Mouse (Mus musculus): ENCODE data around the gene Fa2h. TPM values are rescaled to one million over a fixed set of nuclear protein-coding genes. Genes with fewer than 3 reads are reported as not detected.

Gene Fa2h
- 7.2 and 8.2 TPM in 2 replicates for polyA plus RNA-seq (2015; fragmentation: Nextera tagmentation; extraction: Ambion mirVana)

GRCm38 (mm10) chr8:111393391-111394363 lies at the start of gene Fa2h:
Gene Fa2h (minus strand): TSS chr8:111393824.

DNA sequence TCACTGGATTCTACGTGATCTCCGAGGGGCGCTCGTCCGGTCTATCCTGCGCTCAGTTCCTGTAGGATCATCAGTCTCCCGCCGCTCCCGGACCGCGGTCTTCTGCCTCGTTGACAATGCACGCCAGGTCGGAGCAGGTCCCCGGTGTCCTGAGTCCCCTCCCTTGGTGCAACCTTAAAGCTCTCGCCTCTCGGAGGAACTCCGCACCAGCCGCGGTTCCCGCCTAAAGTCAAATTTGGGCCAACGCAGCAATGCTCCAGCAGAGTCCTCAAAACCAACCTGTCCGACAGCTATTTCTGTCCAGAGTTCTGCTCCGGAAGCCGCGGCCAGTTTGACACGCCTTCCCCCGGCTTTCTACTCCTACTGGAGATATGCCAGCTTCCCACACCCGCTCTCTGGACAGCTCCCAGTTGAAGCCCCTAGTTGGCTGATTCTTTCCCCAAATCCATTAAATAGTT lies 55.7 kb downstream of the Fa2h start, which contains the start of gene Mlkl:
Mlkl (minus strand) TSS at position 288 of the 458 bp plus-strand sequence.

DNA sequence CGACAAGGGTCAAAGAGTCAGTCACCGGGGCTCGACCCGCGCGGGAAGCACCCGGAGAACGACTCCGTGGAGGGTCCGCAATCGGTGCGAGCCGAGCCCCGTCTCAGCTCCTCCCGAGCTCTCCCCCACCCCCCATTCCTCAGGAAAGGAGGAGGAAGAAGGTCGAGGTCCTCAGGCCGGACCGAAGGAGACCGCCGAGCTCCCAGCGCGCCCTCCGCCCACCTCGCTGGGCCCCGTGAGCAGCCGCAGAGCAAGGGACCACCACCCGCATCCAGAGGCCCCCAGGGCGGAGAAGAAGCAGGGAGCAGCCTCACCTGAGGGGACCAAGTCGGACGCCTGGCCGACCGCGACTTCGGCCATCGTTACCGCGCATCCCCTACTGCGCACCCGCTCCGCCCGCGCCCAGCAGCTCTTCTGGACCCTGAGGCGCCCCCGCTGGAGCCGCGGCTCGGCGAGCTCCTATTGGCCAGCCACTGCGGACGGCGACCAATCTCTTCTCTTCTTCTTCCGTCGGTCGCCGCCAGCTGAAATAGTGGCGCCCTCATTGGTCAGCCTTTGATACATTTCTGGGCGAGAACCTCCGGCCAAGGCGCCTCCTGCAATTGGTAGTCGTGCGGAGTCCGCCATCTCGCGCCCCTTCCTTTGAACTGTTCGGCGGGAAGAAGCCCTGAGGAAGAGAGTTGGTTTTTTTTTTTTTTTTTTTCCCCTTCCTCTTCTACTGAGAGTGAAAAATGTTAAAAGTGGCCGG lies 93.6 kb downstream of the Fa2h start, which contains the start of gene Rfwd3:
Rfwd3 (minus strand) TSS at position 402 of the 748 bp plus-strand sequence.

Other genes starting within 250 kb of the Fa2h start
- gene Glg1, start 134.6 kb downstream of the Fa2h start, polyA plus RNA-seq (2015; fragmentation: Nextera tagmentation; extraction: Ambion mirVana) = 55.0 and 58.1 TPM in 2 replicates
- 11.1 and 12.0 TPM in 2 replicates for gene Rfwd3, start 93.6 kb downstream of the Fa2h start, polyA plus RNA-seq (2015; fragmentation: Nextera tagmentation; extraction: Ambion mirVana)
- 0.52 and 0.72 TPM in 2 replicates for gene Mlkl, start 55.6 kb downstream of the Fa2h start, polyA plus RNA-seq (2015; fragmentation: Nextera tagmentation; extraction: Ambion mirVana)
- 6.3 and 6.8 TPM in 2 replicates for gene Wdr59, start 128.3 kb upstream of the Fa2h start, polyA plus RNA-seq (2015; fragmentation: Nextera tagmentation; extraction: Ambion mirVana)
- gene Znrf1, start 142.3 kb upstream of the Fa2h start, polyA plus RNA-seq (2015; fragmentation: Nextera tagmentation; extraction: Ambion mirVana) = 91.2 and 94.2 TPM in 2 replicates
- 2.9 TPM in 2 replicates for gene Ldhd, start 236.6 kb upstream of the Fa2h start, polyA plus RNA-seq (2015; fragmentation: Nextera tagmentation; extraction: Ambion mirVana)
- gene Zfp1, start 249.6 kb upstream of the Fa2h start, polyA plus RNA-seq (2015; fragmentation: Nextera tagmentation; extraction: Ambion mirVana) = 21.2 and 23.4 TPM in 2 replicates

Data from neural tube, postnatal 0 days (tissue).